Mouse (Mus musculus) embryonic facial prominence, embryonic 11.5 days (tissue): Measurements from ENCODE around the gene Otogl. TPM values are rescaled to one million over a fixed set of nuclear protein-coding genes. Genes with fewer than 3 reads are reported as not detected.
A peak's percentile ranks its signal among the peaks of the same experiment; 100 is the strongest.

Source experiments
- ATAC-seq: fragments of 200-750 bp; cut with Nextera tagmentation; replicated peaks from 2 replicates; pipeline ENCODE4 v1.8.0; 2017; ENCODE audit warnings: low read depth; ENCODE audit not compliant: insufficient number of reproducible peaks, low FRiP score, low TSS enrichment
- DNase-seq: peaks from one replicate; pipeline ENCODE4 v3.0.0-alpha.2; 2015; ENCODE audit warnings: low spot score
- H3K27ac ChIP-seq: fragments of 300-500 bp; sonication (generic); replicated peaks from 2 replicates; pipeline ENCODE4 v1.5.1; 2014; ENCODE audit warnings: mild to moderate bottlenecking, low read depth, low read length, control low read depth
- H3K27me3 ChIP-seq: fragments of 300-500 bp; sonication (generic); 2 replicates; pipeline ENCODE4 v1.6.1; 2014; ENCODE audit warnings: mild to moderate bottlenecking, low read length, moderate library complexity, mixed read lengths; ENCODE audit not compliant: control insufficient read depth, insufficient read depth
- H3K36me3 ChIP-seq: fragments of 300-500 bp; sonication (generic); replicated peaks from 2 replicates; pipeline ENCODE4 v1.6.1; 2014; ENCODE audit warnings: low read depth, mild to moderate bottlenecking, low read length, moderate library complexity, mixed read lengths; ENCODE audit not compliant: control insufficient read depth, insufficient read depth
- H3K4me1 ChIP-seq: fragments of 300-500 bp; sonication (generic); 2 replicates; pipeline ENCODE4 v1.6.1; 2014; ENCODE audit warnings: low read length, mixed read lengths; ENCODE audit not compliant: control insufficient read depth, insufficient read depth
- H3K4me2 ChIP-seq: fragments of 300-500 bp; sonication (generic); 2 replicates; pipeline ENCODE4 v1.6.1; 2014; ENCODE audit warnings: low read depth, mild to moderate bottlenecking, control low read depth, low read length, moderate library complexity
- H3K4me3 ChIP-seq: fragments of 300-500 bp; sonication (generic); 2 replicates; pipeline ENCODE4 v1.5.1; 2014; ENCODE audit warnings: low read depth, low read length, control low read depth
- H3K9ac ChIP-seq: fragments of 300-500 bp; sonication (generic); replicated peaks from 2 replicates; pipeline ENCODE4 v1.6.1; 2014; ENCODE audit warnings: mild to moderate bottlenecking, control low read depth, low read length
- H3K9me3 ChIP-seq: fragments of 300-500 bp; sonication (generic); replicated peaks from 2 replicates; pipeline ENCODE4 v1.6.1; 2016; ENCODE audit warnings: mild to moderate bottlenecking, low read length, inconsistent platforms, mixed read lengths; ENCODE audit not compliant: control insufficient read depth
- WGBS: fragments of 180-500 bp; shearing (Covaris S2); extraction: QIAGEN DNeasy Blood & Tissue Kit; methylation state at CpG from one replicate; pipeline ENCODE4 v1.1.7; 2014; 5-methylcytosine and 5-hydroxymethylcytosine counted together
- polyA plus RNA-seq: library from polyadenylated mRNA; unstranded; fragments of >200 nt; fragmentation: Nextera tagmentation; extraction: Ambion mirVana; gene quantifications from 2 replicates; pipeline ENCODE4 v1.2.1, GENCODE M21; 2014

The Otogl gene
- polyA plus RNA-seq, 1 experiment from 2014 or later = 0.21 TPM

DNA sequence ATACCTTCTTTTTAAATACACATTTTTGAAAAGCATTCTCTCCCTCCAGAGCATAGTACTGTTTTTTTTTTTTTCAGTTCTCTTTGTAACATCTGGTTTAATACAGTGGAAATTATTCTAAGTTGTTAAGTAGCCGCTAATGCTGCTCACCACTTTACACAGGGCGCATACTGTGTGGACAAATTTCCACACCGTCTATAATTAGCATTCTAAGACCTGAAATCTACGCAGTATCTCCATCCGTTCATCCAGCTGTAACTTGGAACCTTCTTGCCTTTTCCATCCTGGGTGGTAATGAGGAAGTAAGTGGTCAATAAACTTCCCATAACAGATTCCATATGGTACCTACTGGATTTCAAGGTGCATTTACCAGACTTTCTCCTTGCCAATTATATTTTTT is 172.1 kb downstream of the Otogl start:
- Histone ChIP-seq H3K27me3 (no peaks in the 10 kb centered on the region), H3K4me1 (no peaks in the 10 kb centered on the region), H3K36me3 (no peaks in the 10 kb centered on the region), H3K4me3 (no peak overlapping the region), H3K4me2 (no peak overlapping the region), H3K9ac (no peak overlapping the region), H3K9me3 (no peaks in the 10 kb centered on the region), H3K27ac (no peak overlapping the region)
- DNase-seq (no peak), ATAC-seq (no peak)
- 65% methylated on average over 5 of the region's 5 CpGs for WGBS

DNA sequence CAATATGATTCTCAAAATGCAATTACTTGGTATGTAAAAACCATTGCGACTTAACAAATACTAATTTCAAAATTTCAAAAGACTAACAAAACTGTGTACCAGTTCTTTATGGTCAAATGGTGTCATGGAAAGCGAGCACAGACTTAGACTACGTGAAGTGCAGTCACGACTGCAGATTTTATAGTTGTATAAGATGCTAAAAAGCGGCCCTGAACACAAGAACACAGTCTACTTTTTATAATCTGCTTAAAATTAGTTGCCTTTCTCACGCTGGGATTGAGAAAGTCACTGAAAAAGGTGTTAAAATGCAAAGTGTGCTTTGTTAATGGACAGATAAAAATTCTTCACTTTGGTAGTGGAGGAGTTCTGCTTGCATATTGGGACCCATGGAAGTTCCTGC is 174.2 kb downstream of the Otogl start:
- H3K4me3 ChIP-seq = no peak overlapping the region
- no peaks in the 10 kb centered on the region for H3K9me3 ChIP-seq
- H3K4me1 ChIP-seq = no peaks in the 10 kb centered on the region
- no peaks in the 10 kb centered on the region for H3K27me3 ChIP-seq
- 85% methylated on average over 6 of the region's 6 CpGs for WGBS
- DNase-seq (no peak), ATAC-seq (no peak)
- H3K27ac ChIP-seq = no peak overlapping the region
- H3K4me2 ChIP-seq = no peak overlapping the region
- H3K9ac ChIP-seq = no peak overlapping the region
- H3K36me3 ChIP-seq = no peaks in the 10 kb centered on the region

GRCm38 (mm10) chr10:107735448-107735847 is 176.5 kb downstream of the Otogl start:
- Histone ChIP-seq H3K9ac (no peak overlapping the region), H3K27me3 (no peaks in the 10 kb centered on the region), H3K4me3 (no peak overlapping the region), H3K27ac (no peak overlapping the region), H3K9me3 (no peaks in the 10 kb centered on the region), H3K36me3 (no peaks in the 10 kb centered on the region), H3K4me2 (no peak overlapping the region), H3K4me1 (no peaks in the 10 kb centered on the region)
- no peak for ATAC-seq
- WGBS = 54% methylated on average over 7 of the region's 7 CpGs
- peak; percentile 59 for DNase-seq

DNA sequence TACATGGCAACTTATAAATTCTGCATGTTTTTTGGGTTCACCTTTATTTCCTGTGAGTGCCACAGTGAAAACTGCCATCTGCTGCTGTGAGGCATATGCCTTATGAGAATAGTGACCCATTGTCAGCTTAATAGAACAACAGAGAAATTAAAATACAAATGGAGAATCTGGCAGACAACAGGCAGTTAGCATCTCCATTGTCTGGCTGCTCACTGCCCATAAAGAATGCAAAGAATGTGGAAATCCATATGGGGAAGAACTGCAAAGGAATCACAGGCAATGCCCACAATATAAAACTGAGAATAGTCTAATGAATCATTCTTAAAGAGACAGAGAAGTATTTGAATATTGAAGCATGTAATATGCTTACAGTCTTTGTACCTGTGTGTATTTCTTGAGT is 177.6 kb downstream of the Otogl start:
- Histone ChIP-seq H3K36me3 (no peaks in the 10 kb centered on the region), H3K4me3 (no peak overlapping the region), H3K27me3 (no peaks in the 10 kb centered on the region), H3K9me3 (no peaks in the 10 kb centered on the region), H3K4me2 (no peak overlapping the region), H3K4me1 (no peaks in the 10 kb centered on the region), H3K9ac (no peak overlapping the region), H3K27ac (no peak overlapping the region)
- DNase-seq (no peak), ATAC-seq (no peak)

GRCm38 (mm10) chr10:107725631-107726030 is 186.3 kb downstream of the Otogl start:
- Histone ChIP-seq H3K9me3 (no peaks in the 10 kb centered on the region), H3K4me1 (no peaks in the 10 kb centered on the region), H3K36me3 (no peaks in the 10 kb centered on the region), H3K4me2 (no peak overlapping the region), H3K4me3 (no peak overlapping the region), H3K27ac (no peak overlapping the region), H3K9ac (no peak overlapping the region), H3K27me3 (no peaks in the 10 kb centered on the region)
- 46% methylated on average over 7 of the region's 7 CpGs for WGBS
- ATAC-seq = no peak
- no peak for DNase-seq

- Histone ChIP-seq H3K27ac (no peak within 1 kb of the TSS), H3K9me3 (no peaks in the 10 kb centered on the region), H3K4me1 (no peaks in the 10 kb centered on the region), H3K9ac (no peak within 1 kb of the TSS), H3K4me3 (no peak within 1 kb of the TSS), H3K4me2 (no peak within 1 kb of the TSS), H3K27me3 (no peaks in the 10 kb centered on the region), H3K36me3 (no peaks in the 10 kb centered on the region)
- 73% methylated on average over 1 of the region's 1 CpGs for WGBS
- no peak for DNase-seq
- ATAC-seq = no peak
Measured at GRCm38 (mm10) chr10:107719806-107720205, 192.1 kb downstream of the Otogl start, which contains the start of gene Ptprq. TSS of gene Ptprq (minus strand) at chr10:107720051.

Other genes with a start within 250 kb of the Otogl start
- 0.07 and 0.08 TPM in 2 replicates for gene Ptprq, start 192.1 kb downstream of the Otogl start, polyA plus RNA-seq